In genomic region chr17:57247393-57248200, GRCm38 (mm10) we compare ENCODE assay signal across 8 mouse cellular contexts. TPM values are rescaled to one million over a fixed set of nuclear protein-coding genes. Genes with fewer than 3 reads are reported as not detected.
DNase-seq lines count a peak whose midpoint lies in the region; ATAC-seq and TF ChIP-seq lines count a peak whose summit lies in the region.

No protein-coding gene starts in this region.

- H3K4me3 ChIP-seq in heart, embryonic 12.5 days: peak overlapping the region; percentile 66
- H3K4me3 ChIP-seq in kidney, postnatal 0 days (replicated peaks; ENCODE audit: low read depth, low read length): peak overlapping the region; percentile 79
- H3K4me3 ChIP-seq in liver, embryonic 11.5 days (ENCODE audit: low read depth, low read length): peak overlapping the region; percentile 69
- peak overlapping the region; percentile 81 for H3K4me3 ChIP-seq in stomach, embryonic 14.5 days (ENCODE audit: low read depth, low read length)

- H3K36me3 ChIP-seq in heart, embryonic 12.5 days: peaks cover 21% of the 10 kb centered on the region
- H3K36me3 ChIP-seq in kidney, postnatal 0 days (ENCODE audit: insufficient read depth, low read length): 0 out of 2 replicates have a peak, but pooled peaks cover 15% of the 10 kb centered on the region
- H3K36me3 ChIP-seq in liver, embryonic 11.5 days (ENCODE audit: control insufficient read depth, insufficient read depth, low read length): peaks cover 7% of the 10 kb centered on the region
- no peaks in the 10 kb centered on the region; the same call in 1 of the 2 replicates for H3K36me3 ChIP-seq in stomach, embryonic 14.5 days (ENCODE audit: control insufficient read depth, insufficient read depth, low read length)

- no peak for TF ChIP-seq CTCF in kidney, postnatal 0 days (IDR thresholded peaks at IDR 0.05; ENCODE audit: low read depth)

- H3K27me3 ChIP-seq in heart, embryonic 12.5 days (replicated peaks): no peaks in the 10 kb centered on the region
- H3K27me3 ChIP-seq in kidney, postnatal 0 days (ENCODE audit: insufficient read depth, low read length): no peaks in the 10 kb centered on the region
- no peaks in the 10 kb centered on the region for H3K27me3 ChIP-seq in liver, embryonic 11.5 days (replicated peaks; ENCODE audit: control insufficient read depth, insufficient read depth, low read length)
- H3K27me3 ChIP-seq in stomach, embryonic 14.5 days (ENCODE audit: control insufficient read depth, insufficient read depth, low read length): no peaks in the 10 kb centered on the region

- WGBS in heart, embryonic 12.5 days: under 1% methylated on average over 46 of the region's 46 CpGs
- under 1% methylated on average over 46 of the region's 46 CpGs for WGBS in kidney, postnatal 0 days
- WGBS in liver, embryonic 11.5 days: under 1% methylated on average over 46 of the region's 46 CpGs
- under 1% methylated on average over 46 of the region's 46 CpGs for WGBS in stomach, embryonic 14.5 days

- H3K4me2 ChIP-seq in heart, embryonic 12.5 days: peak overlapping the region; percentile 87
- H3K4me2 ChIP-seq in kidney, postnatal 0 days (ENCODE audit: low read length): peak overlapping the region; percentile 96
- H3K4me2 ChIP-seq in liver, embryonic 11.5 days: peak overlapping the region; percentile 97
- H3K4me2 ChIP-seq in stomach, embryonic 14.5 days (replicated peaks; ENCODE audit: low read depth, low read length): peak overlapping the region; percentile 86

- H3K4me1 ChIP-seq in heart, embryonic 12.5 days (replicated peaks): peaks cover 17% of the 10 kb centered on the region
- peaks cover 12% of the 10 kb centered on the region for H3K4me1 ChIP-seq in kidney, postnatal 0 days (replicated peaks; ENCODE audit: insufficient read depth, low read length)
- peaks cover 18% of the 10 kb centered on the region for H3K4me1 ChIP-seq in liver, embryonic 11.5 days (replicated peaks; ENCODE audit: control insufficient read depth, insufficient read depth, low read length)
- H3K4me1 ChIP-seq in stomach, embryonic 14.5 days (ENCODE audit: control insufficient read depth, insufficient read depth, low read length): peaks cover 21% of the 10 kb centered on the region

- ATAC-seq in erythroid progenitor cell, adult 5-6 weeks (replicated peaks; ENCODE audit: low FRiP score, poor library complexity, severe bottlenecking): peak; percentile 85
- peak; percentile 90 for ATAC-seq in heart, embryonic 12.5 days (ENCODE audit: insufficient number of reproducible peaks, low FRiP score)
- ATAC-seq in kidney, postnatal 0 days (replicated peaks; ENCODE audit: low FRiP score, low read depth): peak; percentile 92
- peak; percentile 86 for ATAC-seq in liver, embryonic 11.5 days (replicated peaks; ENCODE audit: low FRiP score)
- ATAC-seq in stomach, embryonic 14.5 days (ENCODE audit: insufficient number of reproducible peaks, insufficient read depth, low FRiP score, low read depth): peak; percentile 91

- H3K9ac ChIP-seq in heart, embryonic 12.5 days: peak overlapping the region; percentile 68
- peak overlapping the region; percentile 75 for H3K9ac ChIP-seq in kidney, postnatal 0 days (ENCODE audit: low read depth, low read length)
- H3K9ac ChIP-seq in liver, embryonic 11.5 days (ENCODE audit: low read depth, low read length): peak overlapping the region; percentile 70
- peak overlapping the region; percentile 58 for H3K9ac ChIP-seq in stomach, embryonic 14.5 days (replicated peaks; ENCODE audit: low read depth, low read length)

- DNase-seq in CD4-positive helper T cell, adult 2 months (ENCODE audit: low read depth, low spot score): peak; percentile 97
- DNase-seq in brain, embryonic 18.5 days (ENCODE audit: low read depth, low spot score): peak; percentile 100
- peak; percentile 100 for DNase-seq in kidney, postnatal 0 days (ENCODE audit: low spot score)
- peak; percentile 89 for DNase-seq in liver, embryonic 11.5 days (ENCODE audit: low spot score)
- peak; percentile 96 for DNase-seq in naive thymus-derived CD4-positive, alpha-beta T cell, adult 2 months (ENCODE audit: low read depth)

- peak overlapping the region; percentile 87 for H3K27ac ChIP-seq in heart, embryonic 12.5 days (ENCODE audit: poor library complexity, severe bottlenecking)
- H3K27ac ChIP-seq in kidney, postnatal 0 days: peak overlapping the region; percentile 88
- H3K27ac ChIP-seq in liver, embryonic 11.5 days (ENCODE audit: low read depth, low read length): peak overlapping the region; percentile 79
- H3K27ac ChIP-seq in stomach, embryonic 14.5 days (ENCODE audit: low read length): peak overlapping the region; percentile 93

- no peaks in the 10 kb centered on the region for H3K9me3 ChIP-seq in heart, embryonic 12.5 days (replicated peaks)
- no peaks in the 10 kb centered on the region for H3K9me3 ChIP-seq in kidney, postnatal 0 days (replicated peaks; ENCODE audit: low read length)
- no peaks in the 10 kb centered on the region for H3K9me3 ChIP-seq in liver, embryonic 11.5 days (ENCODE audit: control insufficient read depth, low read length)
- no peaks in the 10 kb centered on the region for H3K9me3 ChIP-seq in stomach, embryonic 14.5 days (ENCODE audit: control insufficient read depth, low read depth, low read length)

RNA-seq across cellular contexts. Expression of gene Gpr108, which starts 0.6 kb away (rescaled TPM):
- 4.7 and 10.1 TPM in 2 replicates for total RNA-seq in erythroid progenitor cell, adult 5-6 weeks (2015; ENCODE audit: low replicate concordance)
- 2.8 and 4.4 TPM in 2 replicates for total RNA-seq in erythroid progenitor cell, adult 5-6 weeks (2017; ENCODE audit: low replicate concordance)
- 24.9 and 27.4 TPM in 2 replicates for polyA plus RNA-seq in heart, embryonic 12.5 days (2016; fragmentation: Nextera tagmentation; extraction: Ambion mirVana)
- polyA plus RNA-seq in kidney, postnatal 0 days (2015; fragmentation: Nextera tagmentation; extraction: Ambion mirVana): 37.6 and 40.4 TPM in 2 replicates
- polyA plus RNA-seq in liver, embryonic 11.5 days (2014; fragmentation: Nextera tagmentation; extraction: Ambion mirVana): 26.5 and 30.7 TPM in 2 replicates
- polyA plus RNA-seq in stomach, embryonic 14.5 days (2014; fragmentation: Nextera tagmentation; extraction: Ambion mirVana): 38.6 and 40.6 TPM in 2 replicates

RNA-seq across cellular contexts. Expression of gene Trip10, which starts 1.7 kb away (rescaled TPM):
- not detected in 2 replicates for total RNA-seq in erythroid progenitor cell, adult 5-6 weeks (2015; ENCODE audit: low replicate concordance)
- 7.1 TPM in 1 of 2 replicates, not detected in the other for total RNA-seq in erythroid progenitor cell, adult 5-6 weeks (2017; ENCODE audit: low replicate concordance)
- polyA plus RNA-seq in heart, embryonic 12.5 days (2016; fragmentation: Nextera tagmentation; extraction: Ambion mirVana): 41.6 and 45.4 TPM in 2 replicates
- polyA plus RNA-seq in kidney, postnatal 0 days (2015; fragmentation: Nextera tagmentation; extraction: Ambion mirVana): 40.8 and 43.6 TPM in 2 replicates
- polyA plus RNA-seq in liver, embryonic 11.5 days (2014; fragmentation: Nextera tagmentation; extraction: Ambion mirVana): 25.5 and 25.9 TPM in 2 replicates
- polyA plus RNA-seq in stomach, embryonic 14.5 days (2014; fragmentation: Nextera tagmentation; extraction: Ambion mirVana): 33.4 and 35.4 TPM in 2 replicates

RNA-seq across cellular contexts. Expression of gene C3, which starts 19.7 kb away (rescaled TPM):
- 128 and 134 TPM in 2 replicates for total RNA-seq in erythroid progenitor cell, adult 5-6 weeks (2015; ENCODE audit: low replicate concordance)
- 69.4 and 132 TPM in 2 replicates for total RNA-seq in erythroid progenitor cell, adult 5-6 weeks (2017; ENCODE audit: low replicate concordance)
- polyA plus RNA-seq in heart, embryonic 12.5 days (2016; fragmentation: Nextera tagmentation; extraction: Ambion mirVana): 0.87 and 2.6 TPM in 2 replicates
- polyA plus RNA-seq in kidney, postnatal 0 days (2015; fragmentation: Nextera tagmentation; extraction: Ambion mirVana): 2.0 and 2.9 TPM in 2 replicates
- 71.7 and 82.8 TPM in 2 replicates for polyA plus RNA-seq in liver, embryonic 11.5 days (2014; fragmentation: Nextera tagmentation; extraction: Ambion mirVana)
- 0.48 and 1.4 TPM in 2 replicates for polyA plus RNA-seq in stomach, embryonic 14.5 days (2014; fragmentation: Nextera tagmentation; extraction: Ambion mirVana)

RNA-seq across cellular contexts. Expression of gene Vav1, which starts 31.3 kb away (rescaled TPM):
- total RNA-seq in erythroid progenitor cell, adult 5-6 weeks (2015; ENCODE audit: low replicate concordance): 19.1 and 20.1 TPM in 2 replicates
- total RNA-seq in erythroid progenitor cell, adult 5-6 weeks (2017; ENCODE audit: low replicate concordance): 19.4 and 44.5 TPM in 2 replicates
- 1.6 and 1.7 TPM in 2 replicates for polyA plus RNA-seq in heart, embryonic 12.5 days (2016; fragmentation: Nextera tagmentation; extraction: Ambion mirVana)
- 0.87 and 1.1 TPM in 2 replicates for polyA plus RNA-seq in kidney, postnatal 0 days (2015; fragmentation: Nextera tagmentation; extraction: Ambion mirVana)
- 18.7 and 20.6 TPM in 2 replicates for polyA plus RNA-seq in liver, embryonic 11.5 days (2014; fragmentation: Nextera tagmentation; extraction: Ambion mirVana)
- polyA plus RNA-seq in stomach, embryonic 14.5 days (2014; fragmentation: Nextera tagmentation; extraction: Ambion mirVana): 1.8 and 2.7 TPM in 2 replicates

RNA-seq across cellular contexts. Expression of gene Tnfsf14, which starts 53.6 kb away (rescaled TPM):
- 1.7 and 2.5 TPM in 2 replicates for total RNA-seq in erythroid progenitor cell, adult 5-6 weeks (2015; ENCODE audit: low replicate concordance)
- total RNA-seq in erythroid progenitor cell, adult 5-6 weeks (2017; ENCODE audit: low replicate concordance): 1.4 TPM in 1 of 2 replicates, not detected in the other
- 0.11 and 0.46 TPM in 2 replicates for polyA plus RNA-seq in heart, embryonic 12.5 days (2016; fragmentation: Nextera tagmentation; extraction: Ambion mirVana)
- polyA plus RNA-seq in kidney, postnatal 0 days (2015; fragmentation: Nextera tagmentation; extraction: Ambion mirVana): 0.08 and 0.09 TPM in 2 replicates
- 0.73 and 1.2 TPM in 2 replicates for polyA plus RNA-seq in liver, embryonic 11.5 days (2014; fragmentation: Nextera tagmentation; extraction: Ambion mirVana)
- 0.31 TPM in 1 of 2 replicates, not detected in the other for polyA plus RNA-seq in stomach, embryonic 14.5 days (2014; fragmentation: Nextera tagmentation; extraction: Ambion mirVana)

Comparison
In these comparisons a context has a peak if more than half of its experiments do, and no peak if none do; other contexts are left out.
1. Peak in every context shown above with its lines: DNase-seq, ATAC-seq, H3K4me3 ChIP-seq and H3K27ac ChIP-seq.
2. RNA of gene C3, which starts 19.7 kb away (polyA plus RNA-seq): 71.7 to 82.8 TPM in liver, embryonic 11.5 days; 2.0 to 2.9 TPM in kidney, postnatal 0 days, 0.87 to 2.6 TPM in heart, embryonic 12.5 days and 0.48 to 1.4 TPM in stomach, embryonic 14.5 days; every median in the first group is over 10 times any median in the second.